Mouse (Mus musculus): Measurements from ENCODE around the gene Dennd4a.

The Dennd4a gene

DNA sequence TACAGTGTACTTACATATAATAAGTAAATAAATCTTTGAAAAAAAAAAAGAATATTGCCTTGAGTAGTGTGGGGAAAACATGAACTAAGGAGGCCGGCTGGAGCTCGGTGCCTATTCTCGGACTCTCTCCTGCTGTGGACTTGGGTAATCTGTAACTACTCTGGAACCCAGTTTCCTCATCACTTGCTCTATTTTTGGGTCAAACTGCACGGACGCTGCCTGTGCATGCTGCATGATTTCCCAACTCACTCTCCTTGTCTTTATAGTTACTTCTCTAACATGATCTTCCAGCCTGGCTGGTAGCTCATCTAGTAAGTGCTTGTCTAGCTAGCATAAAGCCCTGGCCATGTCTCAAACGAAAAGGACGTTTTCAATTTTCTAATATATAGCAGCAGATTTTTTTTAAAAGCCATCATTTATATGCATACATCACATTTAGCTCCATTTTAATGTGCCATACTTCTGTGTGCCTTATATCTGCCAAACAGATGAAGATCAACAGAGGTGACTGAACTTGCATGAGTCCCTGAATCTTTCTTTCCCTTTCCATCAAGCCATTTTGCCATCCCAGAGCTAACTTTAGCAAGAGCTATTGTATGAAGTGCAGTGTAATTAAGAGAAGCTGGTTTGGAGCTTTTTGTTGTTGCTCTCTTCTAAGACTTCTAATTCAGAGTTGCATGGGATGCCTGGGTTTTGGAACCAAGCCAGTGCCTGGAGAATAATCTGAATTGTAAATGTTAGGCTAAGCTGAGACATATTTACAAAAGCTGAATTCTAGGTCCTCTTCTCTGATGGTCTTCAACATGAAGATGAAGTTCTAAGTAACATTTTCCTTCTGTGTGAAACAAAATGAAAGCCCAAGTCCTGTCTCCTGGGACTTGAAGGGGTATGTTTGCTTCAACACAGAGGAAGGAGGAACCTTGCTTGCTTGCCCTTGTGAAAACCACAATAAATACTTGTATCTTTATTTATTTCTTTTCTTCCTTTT, 20.2 kb upstream of the Dennd4a start:
- DNase-seq (ENCODE audit: low read depth, low spot score): no peak

DNA sequence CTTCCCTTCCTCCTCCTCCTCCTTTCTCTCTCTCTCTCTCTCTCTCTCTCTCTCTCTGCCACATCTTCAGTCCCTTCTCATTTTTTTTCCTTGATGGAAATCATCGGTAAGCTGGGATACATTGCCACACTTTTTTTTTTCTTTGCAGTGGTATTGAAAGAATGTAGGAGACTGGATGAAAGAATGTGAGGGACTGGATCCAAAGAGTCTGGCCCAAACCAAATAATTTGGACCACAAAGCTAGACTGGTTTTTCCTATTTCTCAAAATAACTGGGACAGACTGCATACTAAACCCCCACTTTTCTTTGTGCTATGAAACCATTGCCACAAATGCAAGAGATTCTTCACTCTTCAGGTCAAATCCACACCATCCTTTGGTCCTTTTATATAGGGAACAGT, 19.5 kb upstream of the Dennd4a start:
- no peak for DNase-seq (ENCODE audit: low read depth, low spot score)

DNA sequence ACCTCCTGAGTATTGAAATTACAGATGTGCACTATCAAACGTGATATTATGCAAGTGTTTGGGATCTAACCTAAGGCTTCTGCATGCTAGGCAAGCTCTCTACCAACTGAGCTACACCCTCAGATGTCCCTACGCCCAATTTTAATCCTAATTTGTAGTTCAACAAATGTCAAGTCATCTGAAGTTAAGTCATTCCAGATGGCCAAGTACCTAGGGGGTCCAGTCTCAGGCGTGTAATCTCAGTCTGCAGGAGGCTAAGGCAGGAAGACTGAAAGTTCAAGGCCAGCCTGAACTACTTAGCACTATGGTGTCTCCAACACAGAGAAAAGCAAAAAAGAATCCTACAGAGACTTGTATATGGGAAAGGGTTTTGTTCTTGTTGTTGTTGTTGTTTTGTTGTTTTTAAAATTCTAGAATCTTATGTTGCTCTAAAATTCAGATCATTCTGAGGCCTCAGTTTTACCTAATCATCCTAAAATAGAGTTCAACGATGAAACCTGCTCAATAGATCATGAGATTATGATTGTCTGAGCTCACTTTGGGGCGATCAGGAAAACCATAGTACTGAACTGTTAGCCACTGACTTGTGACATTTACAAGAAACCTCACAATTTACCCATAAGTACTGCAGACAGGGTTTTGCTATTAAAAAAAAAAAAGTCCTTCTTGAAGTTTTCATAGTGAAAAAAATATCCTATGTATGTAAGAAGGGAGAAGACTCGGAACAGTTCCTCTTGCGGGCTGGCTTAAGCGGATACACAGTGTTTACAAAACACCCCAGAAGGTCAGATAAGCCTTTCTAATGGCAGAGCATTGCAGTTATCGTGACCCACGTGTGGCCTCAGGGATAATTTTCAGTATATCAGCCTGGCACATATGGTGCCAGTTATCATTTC, 18.5 kb upstream of the Dennd4a start:
- DNase-seq (ENCODE audit: low read depth, low spot score): no peak

DNA sequence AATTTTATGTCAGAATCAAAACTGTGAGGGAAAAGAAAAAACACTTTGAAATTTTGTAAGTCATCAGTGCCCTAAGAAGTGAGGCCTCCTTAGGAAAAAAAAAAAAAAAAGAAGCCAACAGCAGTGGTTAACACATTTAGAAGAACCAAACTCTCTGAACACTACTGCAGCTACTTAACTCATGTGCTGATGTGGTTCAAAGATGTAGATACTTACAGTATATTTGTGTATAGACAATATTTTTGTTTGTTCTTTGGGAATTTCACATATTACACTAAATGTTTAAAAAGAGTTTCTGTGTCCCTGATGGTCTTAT, 17.9 kb upstream of the Dennd4a start:
- DNase-seq (ENCODE audit: low read depth, low spot score): no peak

DNA sequence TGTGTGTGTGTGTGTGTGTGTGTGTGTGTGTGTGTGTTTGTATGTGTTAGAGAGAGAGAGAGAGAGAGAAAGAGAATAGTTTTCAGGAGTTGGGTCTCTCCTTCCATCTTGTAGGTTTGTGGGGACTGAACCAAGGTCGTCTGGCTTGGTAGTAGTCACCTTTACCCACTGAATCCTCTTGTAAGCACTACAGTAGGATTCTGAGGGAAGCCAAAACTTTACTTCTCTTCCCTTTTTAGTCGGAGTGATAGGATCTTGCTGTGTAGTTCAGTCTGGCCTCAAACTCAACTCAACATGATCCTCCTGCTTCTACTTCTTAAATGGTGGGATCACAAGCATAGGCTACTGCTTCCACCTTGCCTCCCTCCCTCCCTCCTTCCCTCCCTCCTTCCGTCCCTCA, 17.3 kb upstream of the Dennd4a start:
- DNase-seq (ENCODE audit: low read depth, low spot score): no peak

DNA sequence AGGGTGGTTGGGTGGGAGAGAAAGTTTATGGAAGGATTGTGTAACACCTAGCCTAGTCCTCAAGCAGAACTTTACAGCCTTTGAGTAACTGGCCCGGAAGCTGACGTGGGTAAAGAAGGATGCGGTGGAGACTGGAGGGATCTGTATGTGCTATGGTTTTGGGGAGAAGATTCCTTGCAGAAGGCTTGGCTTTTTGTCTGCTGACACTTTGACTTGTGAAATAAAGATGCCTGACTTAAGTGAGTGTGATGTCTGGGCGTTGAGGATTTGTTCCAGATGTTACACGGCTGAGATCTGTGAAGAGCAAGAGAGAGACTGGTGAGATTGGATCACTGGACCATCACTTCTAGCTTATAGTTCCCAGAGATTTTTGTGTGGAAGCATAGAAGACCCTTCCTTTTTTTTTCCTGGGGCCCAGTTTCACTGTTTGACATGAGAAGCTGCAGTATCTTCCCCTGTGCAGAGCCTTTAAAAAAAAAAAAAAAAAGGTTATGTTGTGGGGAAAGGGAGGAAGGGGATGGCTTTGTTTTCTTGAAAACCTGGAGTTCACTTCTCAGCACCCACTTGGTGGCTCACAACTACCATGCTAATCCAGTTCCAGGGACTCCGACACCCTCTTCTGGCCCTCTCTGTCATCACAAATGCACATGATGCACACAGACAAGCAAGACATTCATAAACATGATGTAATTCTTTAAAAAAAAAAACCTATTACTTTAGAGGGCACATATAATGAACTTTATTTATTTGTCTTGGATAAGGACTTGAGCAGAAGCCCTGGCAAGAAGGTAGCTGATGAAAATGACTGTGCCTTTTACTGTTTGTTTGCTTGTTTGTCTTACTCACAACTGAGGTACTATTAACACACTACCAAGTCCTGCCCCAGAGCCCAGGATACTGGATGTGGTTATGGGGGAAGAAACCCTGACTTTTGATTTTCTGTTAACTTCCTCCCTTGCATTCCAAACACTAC, 16.4 kb upstream of the Dennd4a start:
- DNase-seq (ENCODE audit: low read depth, low spot score): no peak

DNA sequence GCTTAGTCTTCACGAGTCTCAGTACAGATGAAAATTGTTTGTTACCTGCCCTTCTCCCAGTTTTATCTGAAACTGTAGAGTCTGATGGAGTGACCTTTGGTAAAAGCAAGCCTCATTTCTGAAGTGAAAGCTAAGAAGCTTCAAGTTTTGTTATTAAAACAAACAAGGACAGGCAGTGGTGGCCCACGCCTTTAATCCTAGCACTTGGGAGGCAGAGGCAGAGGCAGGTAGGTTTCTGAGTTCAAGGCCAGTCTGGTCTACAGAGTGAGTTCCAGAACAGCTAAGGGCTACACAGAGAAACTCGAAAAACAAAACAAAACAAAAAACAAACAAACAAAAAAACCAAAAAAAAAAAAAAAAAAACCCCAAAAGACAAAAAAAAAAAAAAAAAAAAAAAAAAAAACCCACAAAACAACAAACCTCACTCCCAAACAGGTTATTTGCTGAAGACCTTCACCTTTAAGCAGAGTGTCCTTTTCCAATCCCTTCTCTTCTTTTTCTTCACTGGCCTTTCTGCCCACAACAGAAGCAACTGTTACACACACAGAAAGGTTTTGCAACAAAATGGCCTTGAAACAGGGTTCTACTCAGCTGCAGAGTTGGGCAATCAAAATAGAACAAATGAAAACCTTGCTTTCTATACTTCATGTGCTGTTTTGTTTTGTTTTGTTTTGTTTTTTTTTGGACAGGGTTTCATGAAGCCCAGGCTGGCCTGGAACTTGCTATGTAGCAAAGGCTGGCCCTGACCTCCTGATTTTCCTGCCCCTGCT, 15.1 kb upstream of the Dennd4a start:
- DNase-seq (ENCODE audit: low read depth, low spot score): no peak

DNA sequence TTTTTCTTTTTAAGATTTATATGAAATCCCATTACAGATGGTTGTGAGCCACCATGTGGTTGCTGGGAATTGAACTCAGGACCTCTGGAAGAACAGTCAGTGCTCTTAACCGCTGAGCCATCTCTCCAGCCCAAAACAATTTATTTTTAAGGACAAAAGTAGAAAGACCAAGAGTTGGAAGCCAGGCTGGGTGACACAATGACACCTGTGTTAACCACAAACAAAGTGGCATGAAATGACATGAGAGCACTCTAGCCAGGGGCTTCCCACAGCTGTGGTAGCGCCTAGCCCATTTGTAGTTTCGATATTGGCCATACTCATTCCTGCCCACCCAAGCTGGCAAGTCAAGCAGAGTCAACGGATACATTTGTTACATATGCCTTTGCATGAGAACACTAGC, 13.7 kb upstream of the Dennd4a start:
- DNase-seq (ENCODE audit: low read depth, low spot score): no peak

DNA sequence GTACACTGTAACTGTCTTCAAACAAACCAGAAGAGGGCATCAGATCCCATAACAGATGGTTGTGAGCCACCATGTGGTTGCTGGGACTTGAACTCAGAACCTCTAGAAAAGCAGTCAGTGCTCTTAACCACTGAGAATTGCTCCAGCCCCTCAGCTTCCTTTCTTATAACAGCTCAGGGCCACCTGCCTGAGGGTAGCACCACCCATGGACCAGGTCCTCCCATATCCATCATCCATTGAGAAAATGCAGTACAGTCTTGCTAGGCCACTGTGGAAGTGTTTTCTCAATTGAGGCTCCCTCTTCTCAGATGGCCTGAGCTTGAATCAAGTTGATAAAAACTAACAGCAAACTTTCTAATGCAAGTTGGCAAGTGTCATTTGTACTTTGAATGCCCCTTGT, 13.0 kb upstream of the Dennd4a start:
- no peak for DNase-seq (ENCODE audit: low read depth, low spot score)

DNA sequence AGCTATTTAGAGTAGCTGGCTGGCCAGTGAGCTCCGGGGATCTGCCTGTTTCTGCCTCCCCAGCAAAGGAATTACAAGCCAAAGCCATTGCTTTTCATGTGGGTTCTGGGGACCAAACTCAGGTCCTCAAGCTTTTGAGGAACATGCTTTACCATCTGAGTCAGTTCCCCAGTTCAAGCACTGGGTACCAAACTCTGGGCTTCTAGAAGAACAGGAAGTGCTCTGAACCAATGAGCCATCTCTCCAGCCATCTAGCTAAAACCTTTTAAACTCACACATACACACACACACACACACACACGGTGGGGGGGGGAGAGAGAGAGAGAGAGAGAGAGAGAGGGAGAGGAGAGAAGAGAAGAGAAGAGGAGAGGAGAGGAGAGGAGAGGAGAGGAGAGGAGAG, 12.3 kb upstream of the Dennd4a start:
- DNase-seq (ENCODE audit: low read depth, low spot score): no peak

DNA sequence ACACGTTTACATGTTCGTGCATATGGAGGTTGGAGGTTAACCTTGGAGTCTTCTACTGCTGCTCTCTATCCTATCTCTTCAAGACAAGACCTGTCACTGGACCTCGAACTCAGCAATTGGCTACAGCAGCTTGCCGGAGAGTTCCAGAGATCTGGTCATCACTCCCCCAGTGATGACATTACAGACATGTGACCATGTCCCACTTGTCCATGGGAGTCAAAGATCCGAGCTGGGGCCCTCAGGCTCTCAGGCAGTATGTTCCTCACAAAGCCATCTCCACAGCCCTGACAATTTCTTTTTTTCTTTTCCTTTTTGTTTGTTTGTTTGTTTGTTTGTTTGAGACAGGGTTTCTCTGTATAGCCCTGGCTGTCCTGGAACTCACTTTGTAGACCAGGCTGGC, 11.6 kb upstream of the Dennd4a start:
- no peak for DNase-seq (ENCODE audit: low read depth, low spot score)

DNA sequence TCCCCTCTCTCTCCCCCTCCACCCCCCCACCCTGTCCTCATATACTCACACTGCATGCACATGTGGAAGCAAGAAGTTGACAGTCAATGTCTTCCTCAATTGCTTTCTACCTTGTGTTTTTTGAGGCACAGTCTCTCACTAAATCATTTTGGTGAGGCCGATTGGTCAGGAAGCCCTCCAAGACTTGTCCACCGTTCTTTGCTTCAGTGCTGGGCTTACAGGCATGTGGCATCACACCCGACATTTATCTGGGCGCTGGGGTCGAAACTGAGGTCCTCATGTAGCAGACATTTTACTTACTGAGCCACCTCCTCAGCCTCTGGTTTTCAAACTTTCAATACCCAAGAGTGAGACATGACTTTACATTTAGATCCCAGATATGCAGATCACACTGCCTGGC, 8.6 kb upstream of the Dennd4a start:
- DNase-seq (ENCODE audit: low read depth, low spot score): no peak

DNA sequence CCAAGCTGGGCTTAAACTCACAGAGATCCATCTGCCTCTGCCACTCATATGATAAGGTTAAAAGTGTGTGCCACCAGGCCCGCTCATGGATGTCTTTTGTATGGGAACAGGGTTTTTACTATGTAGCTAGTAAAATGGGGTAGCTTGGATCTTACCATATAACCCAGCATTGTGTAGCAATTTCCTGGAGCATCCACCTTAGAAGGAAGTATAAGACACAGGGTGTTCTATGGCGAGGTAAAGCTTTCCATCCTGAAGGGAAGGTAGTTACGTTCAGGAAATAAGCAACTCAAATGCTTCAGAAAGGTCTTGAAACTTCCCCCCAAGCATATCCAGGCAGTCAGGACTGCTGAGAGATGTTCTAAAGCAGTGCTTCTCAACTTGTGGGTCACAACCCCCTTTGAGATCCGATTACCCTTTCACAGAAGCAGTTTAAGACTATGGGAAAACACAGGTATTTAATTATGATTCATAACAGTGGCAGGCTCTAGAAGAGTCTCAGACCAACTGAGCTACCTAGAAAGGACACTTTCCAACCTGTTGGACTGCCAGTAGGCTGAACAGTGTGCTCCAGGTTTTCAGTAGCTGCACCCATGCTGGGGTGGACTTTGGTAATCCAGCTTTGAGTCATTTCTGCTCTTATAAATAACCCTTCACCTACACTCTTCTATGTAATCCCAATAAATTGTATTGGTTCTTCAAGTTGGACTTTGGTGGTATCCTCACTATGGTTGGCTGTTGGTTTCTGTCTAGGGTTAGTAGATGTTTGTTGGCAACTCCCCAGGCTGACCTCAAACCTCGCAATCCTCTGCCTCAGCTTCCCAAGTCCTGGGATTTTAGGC, 7.5 kb upstream of the Dennd4a start:
- no peak for DNase-seq (ENCODE audit: low read depth, low spot score)

DNA sequence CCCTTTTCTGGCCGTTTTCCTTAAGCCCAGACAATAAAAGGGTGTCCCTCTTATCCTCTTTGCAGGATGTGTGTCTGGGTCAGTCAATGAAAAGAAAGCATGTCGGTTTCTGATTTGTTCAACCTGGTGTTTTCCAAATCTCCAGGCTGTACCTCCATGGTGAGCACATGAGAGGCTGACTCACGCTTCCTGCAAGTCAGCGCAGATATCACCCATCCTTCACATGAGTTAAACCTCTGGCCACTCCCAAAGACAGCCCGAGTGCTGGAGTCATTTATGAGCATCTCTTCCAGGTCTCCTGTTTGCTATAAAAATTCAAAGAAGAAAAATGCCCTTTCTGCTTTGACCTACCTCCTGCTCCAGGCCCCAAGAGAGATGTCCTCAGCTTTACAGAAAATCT, 5.3 kb upstream of the Dennd4a start:
- no peak for DNase-seq (ENCODE audit: low read depth, low spot score)

DNA sequence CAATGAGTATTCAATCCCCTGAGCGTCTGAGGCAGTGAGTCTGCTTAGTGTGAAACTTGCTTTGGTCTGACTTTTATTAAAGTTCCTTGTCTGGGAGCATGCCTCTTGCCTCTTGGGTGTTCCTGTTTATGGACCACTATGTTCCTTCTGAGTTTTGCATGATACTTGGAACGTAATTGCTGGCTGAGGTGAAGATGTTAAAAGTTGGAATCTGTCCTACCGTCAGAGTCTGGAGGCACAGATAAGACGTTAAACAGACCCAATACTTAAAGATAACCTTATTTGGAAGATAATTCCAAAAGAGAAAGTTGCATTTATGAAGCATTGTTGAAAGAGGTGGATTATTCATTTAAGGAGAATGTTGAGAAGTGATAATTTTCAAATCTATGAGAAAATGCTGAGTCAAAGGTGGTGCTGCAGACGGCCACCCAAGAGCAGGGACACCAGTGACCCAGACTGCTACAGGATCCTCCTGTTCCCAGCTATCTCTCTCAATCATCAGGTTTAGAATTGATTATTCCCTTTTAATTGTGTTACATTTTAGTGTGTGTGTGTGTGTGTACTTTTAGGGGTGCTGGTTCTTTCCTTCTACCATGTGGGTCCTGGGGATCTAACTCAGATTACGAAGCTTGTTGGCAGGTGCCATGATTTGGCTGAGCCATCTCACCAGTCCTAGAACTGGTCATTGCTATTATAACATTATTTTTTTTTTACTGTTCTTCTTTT, 4.6 kb upstream of the Dennd4a start:
- DNase-seq (ENCODE audit: low read depth, low spot score): no peak

DNA sequence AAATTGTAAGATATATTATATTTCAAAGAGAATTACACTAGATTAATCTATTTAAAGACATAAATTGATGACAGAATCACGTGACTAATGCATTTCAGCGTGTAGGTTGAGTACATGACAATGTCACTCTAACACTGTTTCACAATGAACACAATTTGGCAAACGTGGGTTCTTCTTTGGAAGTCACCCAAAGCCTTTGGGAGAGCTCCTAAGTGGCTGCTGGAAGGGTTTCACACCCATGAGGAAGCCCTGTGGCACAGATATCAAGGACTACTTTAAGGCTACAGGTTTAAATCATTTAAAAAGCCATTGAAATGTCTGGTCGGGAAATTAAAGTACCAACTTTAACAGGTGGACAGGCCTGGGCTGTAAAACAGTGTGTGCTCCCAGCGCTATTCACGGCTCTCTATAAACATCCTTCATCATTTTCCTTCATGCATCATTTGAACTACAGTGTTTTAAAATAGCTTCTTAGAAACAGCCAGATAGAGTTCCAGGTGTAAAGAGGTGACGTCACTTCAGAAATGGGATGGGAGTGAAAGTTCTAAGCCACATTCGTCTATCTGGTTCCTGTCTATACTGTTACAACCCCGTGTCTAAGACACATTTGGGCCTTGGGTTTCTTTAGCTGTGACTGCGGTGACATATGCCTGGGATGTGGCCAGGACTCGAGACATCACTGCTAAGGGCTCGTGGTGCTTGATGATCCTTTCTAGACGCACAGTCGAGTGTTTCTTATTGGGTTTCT, 3.9 kb upstream of the Dennd4a start:
- DNase-seq (ENCODE audit: low read depth, low spot score): no peak

DNA sequence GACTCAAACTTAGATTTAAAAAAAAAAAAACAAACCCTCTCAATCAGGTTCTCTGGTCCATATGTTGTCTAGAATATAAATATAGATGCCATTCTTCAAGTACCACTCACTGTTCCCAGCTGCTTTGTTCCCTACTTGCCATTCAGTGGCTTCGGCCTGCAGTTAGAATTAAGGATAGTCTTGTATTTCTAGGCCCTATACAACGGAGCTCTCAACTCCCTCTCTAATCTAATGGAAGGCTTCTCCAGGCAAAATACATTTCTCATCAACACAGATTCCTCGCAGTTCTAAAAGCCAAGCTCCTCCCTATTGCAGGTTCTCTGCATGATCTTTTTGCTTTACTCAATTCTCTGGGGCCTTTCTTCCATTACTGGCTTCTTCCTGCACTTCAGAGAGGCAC, 1.3 kb upstream of the Dennd4a start:
- DNase-seq (ENCODE audit: low read depth, low spot score): no peak

Measured in forelimb bud, embryonic 11.5 days (tissue).